Mouse (Mus musculus): ENCODE measurements around the gene Mesp1. TPM values are rescaled to one million over a fixed set of nuclear protein-coding genes. Genes with fewer than 3 reads are reported as not detected.

Mesp1 gene
- 0.84 and 1.4 TPM in 2 replicates for polyA plus RNA-seq (2012; rRNA removed; ENCODE audit: low replicate concordance)

DNA sequence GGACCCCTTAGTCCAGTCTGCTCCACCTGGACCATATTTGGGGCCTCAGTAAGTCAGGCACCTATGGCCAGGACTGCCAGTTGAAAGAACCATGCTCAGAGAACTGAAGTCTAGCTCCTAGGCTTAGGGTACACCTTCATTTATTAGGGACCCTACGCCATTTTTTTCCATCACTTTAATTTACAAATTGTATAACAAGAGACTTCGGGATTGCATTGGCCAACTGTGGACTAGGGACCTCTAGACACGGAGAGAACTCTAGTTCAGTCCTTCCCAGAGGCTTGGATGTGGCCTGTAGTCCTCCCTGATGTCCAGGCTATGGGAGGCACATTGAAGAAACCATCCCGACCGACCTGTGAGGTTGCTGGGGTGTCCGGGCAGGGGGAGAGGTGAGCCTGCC lies at the start of gene Mesp1:
TSS of gene Mesp1 (minus strand) at position 101 of the 400 bp plus-strand sequence.

DNA sequence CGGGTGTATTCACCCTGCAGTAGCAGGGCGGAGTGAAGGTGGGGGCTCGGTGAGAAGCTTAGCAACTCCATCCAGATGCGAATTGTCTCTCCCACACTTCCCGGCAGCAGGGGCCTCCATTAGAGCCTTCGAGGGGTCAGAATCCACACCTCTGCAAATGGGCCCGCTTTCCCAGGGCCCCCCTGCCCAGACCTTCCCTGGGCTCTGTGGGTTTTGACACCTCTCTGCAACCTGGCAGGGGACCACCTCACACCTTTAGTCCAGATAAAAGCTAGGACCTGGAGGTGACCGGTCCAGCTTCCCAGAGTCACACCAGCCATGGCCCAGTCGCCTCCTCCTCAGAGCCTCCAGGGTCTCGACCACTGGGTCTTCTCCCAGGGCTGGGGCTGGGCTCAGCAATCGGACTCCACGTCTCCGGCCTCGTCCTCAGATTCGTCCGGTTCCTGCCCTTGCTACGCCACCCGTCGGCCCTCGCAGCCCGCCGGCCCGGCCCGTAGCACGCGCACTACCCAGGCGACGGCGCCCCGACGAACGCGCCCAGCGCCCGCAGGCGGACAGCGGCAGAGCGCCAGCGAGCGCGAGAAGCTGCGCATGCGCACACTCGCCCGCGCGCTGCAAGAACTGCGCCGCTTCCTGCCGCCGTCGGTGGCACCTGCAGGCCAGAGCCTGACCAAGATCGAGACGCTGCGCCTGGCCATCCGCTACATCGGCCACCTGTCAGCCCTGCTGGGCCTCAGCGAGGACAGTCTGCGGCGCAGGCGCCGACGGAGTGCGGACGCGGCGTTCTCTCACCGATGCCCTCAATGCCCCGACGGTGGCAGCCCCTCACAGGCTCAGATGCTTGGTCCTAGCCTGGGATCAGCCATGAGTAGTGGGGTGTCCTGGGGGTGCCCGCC lies 17.3 kb upstream of the Mesp1 start, which contains the start of gene Mesp2:
TSS of gene Mesp2 (plus strand) at position 117 of the 896 bp plus-strand sequence.

DNA sequence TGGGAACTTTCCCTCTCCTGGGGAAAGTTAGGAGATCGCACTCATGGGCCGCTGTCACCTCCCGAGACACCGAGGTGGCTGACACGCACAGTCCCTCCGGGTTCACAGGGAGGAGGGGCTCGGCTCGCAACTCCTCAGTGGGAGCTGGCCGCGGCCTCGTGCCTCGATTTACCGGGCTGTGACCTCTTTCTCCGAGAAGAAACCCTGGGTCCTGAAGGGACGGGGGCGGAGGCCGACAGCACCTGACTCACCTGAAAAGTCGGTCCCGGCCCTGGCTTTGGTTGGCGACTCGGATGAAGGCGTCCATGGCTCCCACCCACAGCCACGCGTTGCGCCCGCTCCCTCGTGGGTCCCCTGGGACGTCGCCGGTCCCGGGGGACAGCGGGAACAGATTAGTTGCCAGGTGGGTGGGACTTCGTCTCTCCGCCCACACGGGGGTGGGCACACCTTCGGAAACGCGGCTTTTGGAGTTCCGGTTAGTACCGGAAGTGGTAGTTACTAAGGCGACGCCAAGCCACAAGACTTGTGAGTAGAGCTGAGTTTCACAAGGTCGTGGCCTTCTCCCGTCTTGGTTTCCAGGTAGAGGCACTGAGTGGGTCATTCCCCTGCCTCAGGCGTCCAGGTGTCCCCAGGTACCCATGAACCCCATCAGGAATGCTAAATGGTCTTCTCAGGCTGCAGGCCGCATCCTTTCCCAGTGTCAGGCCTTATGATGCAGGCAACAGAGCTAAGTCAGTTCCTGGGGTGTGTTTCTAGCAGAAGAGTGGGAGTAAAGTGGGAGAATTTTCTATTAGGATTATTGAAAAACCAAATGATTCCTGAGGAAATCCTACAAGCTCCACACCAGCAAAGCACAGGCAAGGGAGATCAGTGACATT lies 50.7 kb downstream of the Mesp1 start, which contains the start of the genes Pex11a and Wdr93:
TSS of gene Pex11a (minus strand) at position 473 of the 878 bp plus-strand sequence.
TSS of gene Wdr93 (plus strand) at position 505 of the 878 bp plus-strand sequence.

Other genes with a start within 250 kb of the Mesp1 start
- gene Rhcg, start 176.1 kb downstream of the Mesp1 start, polyA plus RNA-seq (2012; rRNA removed; ENCODE audit: low replicate concordance): 0.06 TPM in 1 of 2 replicates, not detected in the other
- 0.57 and 1.9 TPM in 2 replicates for gene Ticrr, start 133.6 kb downstream of the Mesp1 start, polyA plus RNA-seq (2012; rRNA removed; ENCODE audit: low replicate concordance)
- gene Kif7, start 78.1 kb downstream of the Mesp1 start, polyA plus RNA-seq (2012; rRNA removed; ENCODE audit: low replicate concordance): 0.51 and 0.75 TPM in 2 replicates
- 1.2 and 32.3 TPM in 2 replicates for gene Plin1, start 60.9 kb downstream of the Mesp1 start, polyA plus RNA-seq (2012; rRNA removed; ENCODE audit: low replicate concordance)
- 18.6 and 25.4 TPM in 2 replicates for gene Pex11a, start 50.7 kb downstream of the Mesp1 start, polyA plus RNA-seq (2012; rRNA removed; ENCODE audit: low replicate concordance)
- gene Wdr93, start 50.6 kb downstream of the Mesp1 start, polyA plus RNA-seq (2012; rRNA removed; ENCODE audit: low replicate concordance): 0.13 and 0.26 TPM in 2 replicates
- 0.55 and 1.1 TPM in 2 replicates for gene Mesp2, start 16.9 kb upstream of the Mesp1 start, polyA plus RNA-seq (2012; rRNA removed; ENCODE audit: low replicate concordance)
- 1,254 and 9,216 TPM in 2 replicates for gene Anpep, start 67.3 kb upstream of the Mesp1 start, polyA plus RNA-seq (2012; rRNA removed; ENCODE audit: low replicate concordance)
- 10.9 and 11.5 TPM in 2 replicates for gene Ap3s2, start 126.9 kb upstream of the Mesp1 start, polyA plus RNA-seq (2012; rRNA removed; ENCODE audit: low replicate concordance)
- gene Arpin, start 141.6 kb upstream of the Mesp1 start, polyA plus RNA-seq (2012; rRNA removed; ENCODE audit: low replicate concordance): 19.8 and 20.5 TPM in 2 replicates
- gene Zfp710, start 231.0 kb upstream of the Mesp1 start, polyA plus RNA-seq (2012; rRNA removed; ENCODE audit: low replicate concordance): 37.2 and 42.2 TPM in 2 replicates